Mouse (Mus musculus): Measurements from ENCODE around the gene Vipr1.

Vipr1 gene

DNA sequence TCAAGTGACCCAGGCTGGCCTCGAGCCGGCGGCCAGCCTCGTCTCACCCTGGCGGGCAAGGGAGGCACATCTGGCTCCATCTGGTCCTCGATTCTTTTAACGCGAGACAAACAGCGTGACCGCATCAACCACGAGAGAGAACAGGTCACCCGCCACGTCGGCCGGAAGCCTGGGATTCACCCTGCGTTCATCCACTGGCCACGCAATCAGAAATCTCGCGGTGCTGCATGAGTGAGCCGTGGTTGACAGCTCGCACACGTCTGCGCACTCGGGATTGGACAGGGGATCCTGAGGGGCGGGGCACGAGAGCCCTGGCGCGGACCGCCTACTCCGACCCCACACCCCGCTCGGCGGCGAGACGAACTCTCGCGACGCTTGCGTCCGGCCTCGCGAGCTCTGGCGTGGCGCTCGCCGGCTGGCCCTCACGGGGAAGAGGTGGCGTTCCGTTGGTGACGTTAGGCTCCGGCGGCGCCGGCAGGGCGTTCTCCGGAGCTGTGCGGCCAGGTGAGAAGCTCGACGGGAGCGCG, 76.3 kb downstream of the Vipr1 start, which contains the start of gene Nktr:
TSS of gene Nktr (plus strand) at position 378 of the 527 bp plus-strand sequence.
- peak; percentile 95 to 98 for DNase-seq (ENCODE audit: low spot score in 2 of 2)

DNA sequence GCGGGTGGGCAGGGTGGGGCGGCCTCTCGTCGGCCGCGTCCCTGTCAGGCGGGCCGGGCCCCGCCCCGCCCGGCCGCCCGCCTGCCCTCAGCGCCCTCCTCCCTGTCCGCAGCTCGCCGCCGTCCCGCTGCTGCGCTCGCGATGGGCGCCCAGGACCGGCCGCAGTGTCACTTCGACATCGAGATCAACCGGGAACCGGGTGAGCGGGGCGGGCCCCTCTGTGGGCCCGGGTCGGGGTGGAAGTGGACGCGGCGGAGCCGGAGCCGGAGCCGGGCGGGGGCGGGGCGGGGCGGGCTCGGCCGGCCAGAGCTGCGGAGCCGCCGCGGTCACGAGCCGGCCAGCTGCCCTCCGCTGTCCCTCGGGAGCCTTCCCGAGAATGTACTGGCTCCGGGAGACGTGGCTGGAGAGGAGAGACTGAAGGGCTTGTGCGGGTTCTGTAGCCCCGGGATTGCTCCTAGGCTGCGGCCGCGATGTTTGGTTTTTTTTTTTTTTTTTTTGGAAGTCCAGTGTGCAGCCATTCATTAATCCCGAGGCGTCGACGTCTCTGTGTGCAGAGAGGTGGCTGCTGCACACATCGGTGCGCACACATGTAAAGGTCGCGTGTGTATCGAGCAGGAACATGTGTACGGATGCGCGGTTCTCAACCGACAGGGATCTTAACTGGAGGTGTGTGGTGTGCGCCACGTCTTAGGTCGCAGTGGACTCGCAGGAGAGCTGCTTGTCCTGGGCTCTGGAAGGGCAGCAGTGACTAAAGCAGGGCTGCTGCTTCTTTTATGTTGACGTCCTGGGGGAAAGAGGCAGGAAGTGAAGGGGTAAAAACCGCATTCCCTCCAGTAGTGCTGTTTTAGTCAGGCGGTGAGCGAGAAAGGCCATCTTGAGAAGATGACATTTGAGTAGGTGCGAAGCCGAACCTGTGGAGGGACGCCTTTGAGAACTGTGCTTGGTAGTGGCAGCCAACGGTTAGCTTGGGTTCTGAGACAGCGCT, 77.1 kb downstream of the Vipr1 start:
- DNase-seq (ENCODE audit: low spot score in 2 of 2) = peak in 1 of 2 experiments; percentile 18

Measured in urinary bladder, postnatal 36 days (tissue).